Mouse (Mus musculus) limb, embryonic 14.5 days (tissue): ENCODE measurements around the gene Tmem51. TPM values are rescaled to one million over a fixed set of nuclear protein-coding genes. Genes with fewer than 3 reads are reported as not detected.

Experiments
- ATAC-seq: fragments of 200-750 bp; cut with Nextera tagmentation; 2 replicates; pipeline ENCODE4 v1.8.0; 2017; ENCODE audit warnings: low read depth, moderate number of reproducible peaks, moderate TSS enrichment; ENCODE audit not compliant: low FRiP score
- DNase-seq: peaks from one replicate; pipeline ENCODE4 v3.0.0-alpha.2; 2015; ENCODE audit warnings: low spot score
- H3K27ac ChIP-seq: fragments of 300-500 bp; sonication (generic); replicated peaks from 2 replicates; pipeline ENCODE4 v1.5.1; 2014; ENCODE audit warnings: low read depth, mild to moderate bottlenecking, low read length, moderate library complexity, mixed read lengths
- H3K27me3 ChIP-seq: fragments of 300-500 bp; sonication (generic); 2 replicates; pipeline ENCODE4 v1.6.1; 2014; ENCODE audit warnings: low read length, mixed read lengths; ENCODE audit not compliant: control insufficient read depth, insufficient read depth
- H3K36me3 ChIP-seq: fragments of 300-500 bp; sonication (generic); 2 replicates; pipeline ENCODE4 v1.6.1; 2014; ENCODE audit warnings: mild to moderate bottlenecking, low read length, moderate library complexity, mixed read lengths; ENCODE audit not compliant: control insufficient read depth, insufficient read depth
- H3K4me1 ChIP-seq: fragments of 300-500 bp; sonication (generic); 2 replicates; pipeline ENCODE4 v1.6.1; 2014; ENCODE audit warnings: antibody characterized with exemption, low read length, mixed read lengths; ENCODE audit not compliant: control insufficient read depth, insufficient read depth
- H3K4me2 ChIP-seq: fragments of 300-500 bp; sonication (generic); replicated peaks from 2 replicates; pipeline ENCODE4 v1.6.1; 2014; ENCODE audit warnings: low read depth, mild to moderate bottlenecking, low read length, moderate library complexity; ENCODE audit not compliant: severe bottlenecking
- H3K4me3 ChIP-seq: fragments of 300-500 bp; sonication (generic); replicated peaks from 2 replicates; pipeline ENCODE4 v1.5.1; 2014; ENCODE audit warnings: low read length
- H3K9ac ChIP-seq: fragments of 300-500 bp; sonication (generic); 2 replicates; pipeline ENCODE4 v1.6.1; 2014; ENCODE audit warnings: mild to moderate bottlenecking, low read depth, low read length, moderate library complexity; ENCODE audit not compliant: severe bottlenecking
- H3K9me3 ChIP-seq: fragments of 300-500 bp; sonication (generic); 2 replicates; pipeline ENCODE4 v1.6.1; 2016; ENCODE audit warnings: low read length; ENCODE audit not compliant: control insufficient read depth
- POLR2A ChIP-seq: fragments of 200-500 bp; IDR thresholded peaks from 2 replicates; pipeline ENCODE4 v1.8.0; 2012; ENCODE audit warnings: inconsistent platforms, mild to moderate bottlenecking, moderate library complexity, borderline replicate concordance; ENCODE audit not compliant: insufficient read depth, insufficient read length; ENCODE audit errors: extremely low read depth
- WGBS: fragments of 180-500 bp; shearing (Covaris S2); extraction: QIAGEN DNeasy Blood & Tissue Kit; methylation state at CpG from one replicate; pipeline ENCODE4 v1.1.7; 2014; 5-methylcytosine and 5-hydroxymethylcytosine counted together
- polyA plus RNA-seq, 2 experiments: library from polyadenylated mRNA; depleted of rRNA in 1 of 2; stranded (reverse) in 1 of 2; unstranded in 1 of 2; fragments of >200 nt; fragmentation: Nextera tagmentation in 1 of 2; extraction: Ambion mirVana in 1 of 2; gene quantifications; 2 replicates each; pipeline versions ENCODE4 v1.2.1 to v1.2.3; 2012 to 2014

Tmem51 gene
- polyA plus RNA-seq, 2 experiments, result 12.0 to 19.2 TPM

GRCm38 (mm10) chr4:141993347-141994061 lies 90.6 kb downstream of the Tmem51 start:
- no peak for ATAC-seq
- 66% methylated on average over 5 of the region's 5 CpGs for whole genome bisulfite sequencing
- Histone ChIP-seq H3K4me3 (no peak overlapping the region), H3K9ac (no peak overlapping the region), H3K9me3 (no peaks in the 10 kb centered on the region), H3K36me3 (no peaks in the 10 kb centered on the region), H3K4me2 (no peak overlapping the region), H3K27ac (no peak overlapping the region), H3K27me3 (no peaks in the 10 kb centered on the region), H3K4me1 (peaks cover 1% of the 10 kb centered on the region; the same call in 1 of the 2 replicates)
- TF ChIP-seq POLR2A, result no peak
- DNase-seq, result no peak

- Histone ChIP-seq H3K9ac (no peak overlapping the region), H3K36me3 (no peaks in the 10 kb centered on the region), H3K27ac (no peak overlapping the region), H3K27me3 (no peaks in the 10 kb centered on the region), H3K9me3 (no peaks in the 10 kb centered on the region), H3K4me1 (no peaks in the 10 kb centered on the region), H3K4me2 (no peak overlapping the region), H3K4me3 (no peak overlapping the region)
- no peak for DNase-seq
- 76% methylated on average over 14 of the region's 14 CpGs for WGBS
- TF ChIP-seq POLR2A, result no peak
- no peak for ATAC-seq
Observed at GRCm38 (mm10) chr4:141992530-141993204, 91.4 kb downstream of the Tmem51 start.

- no peak for TF ChIP-seq POLR2A
- H3K9ac ChIP-seq, result no peak overlapping the region
- ATAC-seq (no peak), DNase-seq (no peak)
- H3K36me3 ChIP-seq, result no peaks in the 10 kb centered on the region
- no peak overlapping the region for H3K4me2 ChIP-seq
- no peaks in the 10 kb centered on the region for H3K9me3 ChIP-seq
- no peaks in the 10 kb centered on the region for H3K4me1 ChIP-seq
- no peak overlapping the region for H3K4me3 ChIP-seq
- no peak overlapping the region for H3K27ac ChIP-seq
- H3K27me3 ChIP-seq, result no peaks in the 10 kb centered on the region
- WGBS, result 92% methylated on average over 1 of the region's 1 CpGs
Observed at GRCm38 (mm10) chr4:141988178-141988577, 95.9 kb downstream of the Tmem51 start.

GRCm38 (mm10) chr4:141983689-141984088 lies 100.4 kb downstream of the Tmem51 start:
- no peaks in the 10 kb centered on the region for H3K27me3 ChIP-seq
- DNase-seq (no peak), ATAC-seq (no peak)
- H3K4me2 ChIP-seq, result no peak overlapping the region
- no peaks in the 10 kb centered on the region for H3K9me3 ChIP-seq
- no peak overlapping the region for H3K9ac ChIP-seq
- TF ChIP-seq POLR2A, result no peak
- no peak overlapping the region for H3K4me3 ChIP-seq
- 58% methylated on average over 3 of the region's 3 CpGs for WGBS
- H3K27ac ChIP-seq, result no peak overlapping the region
- H3K36me3 ChIP-seq, result no peaks in the 10 kb centered on the region
- no peaks in the 10 kb centered on the region for H3K4me1 ChIP-seq

GRCm38 (mm10) chr4:141981475-141981874 lies 102.6 kb downstream of the Tmem51 start:
- no peaks in the 10 kb centered on the region for H3K27me3 ChIP-seq
- no peaks in the 10 kb centered on the region for H3K36me3 ChIP-seq
- H3K4me2 ChIP-seq, result no peak overlapping the region
- H3K4me1 ChIP-seq, result no peaks in the 10 kb centered on the region
- no peak overlapping the region for H3K4me3 ChIP-seq
- WGBS, result 77% methylated on average over 3 of the region's 3 CpGs
- TF ChIP-seq POLR2A, result no peak
- no peaks in the 10 kb centered on the region for H3K9me3 ChIP-seq
- ATAC-seq (no peak), DNase-seq (no peak)
- no peak overlapping the region for H3K9ac ChIP-seq
- H3K27ac ChIP-seq, result no peak overlapping the region

Other genes starting within 250 kb of the Tmem51 start
- 0.08 TPM in 1 of 2 replicates, not detected in the other for gene Ctrc, start 237.9 kb downstream of the Tmem51 start, polyA plus RNA-seq (2012; rRNA removed)
- not detected in 2 replicates for gene Ctrc, start 237.9 kb downstream of the Tmem51 start, polyA plus RNA-seq (2014; fragmentation: Nextera tagmentation; extraction: Ambion mirVana)
- gene Efhd2, start 209.4 kb downstream of the Tmem51 start, polyA plus RNA-seq (2012; rRNA removed), result 57.8 and 71.4 TPM in 2 replicates
- gene Efhd2, start 209.4 kb downstream of the Tmem51 start, polyA plus RNA-seq (2014; fragmentation: Nextera tagmentation; extraction: Ambion mirVana), result 45.7 and 49.8 TPM in 2 replicates
- 1.8 and 2.7 TPM in 2 replicates for gene Fhad1, start 69.2 kb downstream of the Tmem51 start, polyA plus RNA-seq (2012; rRNA removed)
- 2.8 and 3.1 TPM in 2 replicates for gene Fhad1, start 69.2 kb downstream of the Tmem51 start, polyA plus RNA-seq (2014; fragmentation: Nextera tagmentation; extraction: Ambion mirVana)
- gene Kazn, start 155.1 kb upstream of the Tmem51 start, polyA plus RNA-seq (2012; rRNA removed), result 31.3 and 43.4 TPM in 2 replicates
- 12.7 and 14.0 TPM in 2 replicates for gene Kazn, start 155.1 kb upstream of the Tmem51 start, polyA plus RNA-seq (2014; fragmentation: Nextera tagmentation; extraction: Ambion mirVana)